Mouse (Mus musculus) gastrocnemius, postnatal 14 days (tissue): ENCODE data around the gene Cda. TPM values are rescaled to one million over a fixed set of nuclear protein-coding genes. Genes with fewer than 3 reads are reported as not detected.

Source experiments
- DNase-seq: peaks from one replicate; pipeline ENCODE4 v3.0.0; 2021; ENCODE audit warnings: mixed read lengths
- intact Hi-C: fragments of 180-260 bp; cut with DNase I; formaldehyde crosslinking; loops from one replicate; pipeline ENCODE4 v1.15.1; 2025; ENCODE audit warnings: low total_unique reads
- total RNA-seq, 2 experiments: library from RNA; stranded (reverse); gene quantifications; 2 replicates each; pipeline ENCODE4 v1.2.3; 2021

The Cda gene
- total RNA-seq, 2 experiments from 2014 or later = 0.55 to 1.9 TPM

GRCm38 (mm10) chr4:138375117-138375516 lies 7.3 kb upstream of the Cda start:
- intact Hi-C loops = no loop called here

GRCm38 (mm10) chr4:138370996-138371516 lies 3.3 kb upstream of the Cda start:
- intact Hi-C loops = loop anchor here (5.0 kb wide), 1 partner anchor 39 kb away; no protein-coding TSS in a partner anchor
- no peak for DNase-seq

More at GRCm38 (mm10) chr4:138375117-138375516, 7.3 kb upstream of the Cda start:
- no peak for DNase-seq

- no peak for DNase-seq
- intact Hi-C loops = no loop called here
Observed at GRCm38 (mm10) chr4:138368498-138369260, 887 bp upstream of the Cda start.

GRCm38 (mm10) chr4:138366561-138366960 lies 1.2 kb downstream of the Cda start:
- intact Hi-C loops = no loop called here
- DNase-seq = no peak

- intact Hi-C loops = no loop called here
Observed at GRCm38 (mm10) chr4:138363511-138363910, 4.3 kb downstream of the Cda start.

GRCm38 (mm10) chr4:138362883-138363282 lies 4.9 kb downstream of the Cda start:
- DNase-seq = no peak
- intact Hi-C loops = no loop called here

More at GRCm38 (mm10) chr4:138363511-138363910, 4.3 kb downstream of the Cda start:
- DNase-seq = no peak

- DNase-seq = no peak
- intact Hi-C loops = no loop called here
Observed at GRCm38 (mm10) chr4:138361370-138361821, 6.4 kb downstream of the Cda start.

GRCm38 (mm10) chr4:138358176-138358575 lies 9.6 kb downstream of the Cda start:
- DNase-seq = no peak
- intact Hi-C loops = no loop called here

GRCm38 (mm10) chr4:138356551-138356950 lies 11.2 kb downstream of the Cda start:
- no peak for DNase-seq
- intact Hi-C loops = no loop called here

- intact Hi-C loops = no loop called here
- DNase-seq = no peak
Observed at GRCm38 (mm10) chr4:138356141-138356540, 11.7 kb downstream of the Cda start.

- no peak for DNase-seq
- intact Hi-C loops = no loop called here
Observed at GRCm38 (mm10) chr4:138355496-138355895, 12.3 kb downstream of the Cda start.

- intact Hi-C loops = no loop called here
- no peak for DNase-seq
Observed at GRCm38 (mm10) chr4:138353438-138354171, 14.2 kb downstream of the Cda start.

GRCm38 (mm10) chr4:138352692-138353091 lies 15.1 kb downstream of the Cda start:
- DNase-seq = no peak
- intact Hi-C loops = no loop called here

- intact Hi-C loops = no loop called here
Observed at GRCm38 (mm10) chr4:138351821-138352220, 16.0 kb downstream of the Cda start.

GRCm38 (mm10) chr4:138348716-138349115 lies 19.1 kb downstream of the Cda start:
- no peak for DNase-seq
- intact Hi-C loops = no loop called here

More at GRCm38 (mm10) chr4:138351821-138352220, 16.0 kb downstream of the Cda start:
- DNase-seq = no peak

GRCm38 (mm10) chr4:138347280-138347679 lies 20.5 kb downstream of the Cda start:
- intact Hi-C loops = no loop called here

GRCm38 (mm10) chr4:138344891-138345545 lies 22.8 kb downstream of the Cda start:
- intact Hi-C loops = no loop called here

More at GRCm38 (mm10) chr4:138347280-138347679, 20.5 kb downstream of the Cda start:
- no peak for DNase-seq

GRCm38 (mm10) chr4:138343341-138343837 lies 24.4 kb downstream of the Cda start:
- intact Hi-C loops = no loop called here
- DNase-seq = peak; percentile 20

More at GRCm38 (mm10) chr4:138344891-138345545, 22.8 kb downstream of the Cda start:
- no peak for DNase-seq

- no peak for DNase-seq
- intact Hi-C loops = no loop called here
Observed at GRCm38 (mm10) chr4:138342778-138343177, 25.0 kb downstream of the Cda start.

GRCm38 (mm10) chr4:138342048-138342447 lies 25.7 kb downstream of the Cda start:
- intact Hi-C loops = no loop called here
- DNase-seq = no peak
